Mouse (Mus musculus): ENCODE measurements at regions not wholly inside any gene's neighbourhood (a gene's known extent, or its start where the extent isn't known, plus 50 kb on each side); places are given as distances from the start of the nearest gene placed in this dataset.

GRCm38 (mm10) chr4:100637597-100637996 is 138.9 kb upstream of the Cachd1 start:
- WGBS (ENCODE audit: insufficient replicate concordance): 78% methylated on average over 2 of the region's 2 CpGs
- no peak overlapping the region for H3K9ac ChIP-seq (replicated peaks)
- H3K4me2 ChIP-seq (ENCODE audit: low read depth): no peak overlapping the region
- H3K9me3 ChIP-seq (ENCODE audit: control insufficient read depth, low read length): no peaks in the 10 kb centered on the region
- DNase-seq (ENCODE audit: low read depth in 3 of 3, low spot score in 3 of 3): no peak
- no peak overlapping the region for H3K27ac ChIP-seq
- no peaks in the 10 kb centered on the region for H3K36me3 ChIP-seq (replicated peaks; ENCODE audit: control insufficient read depth, insufficient read depth, low read depth)
- no peaks in the 10 kb centered on the region for H3K27me3 ChIP-seq (ENCODE audit: control insufficient read depth, insufficient read depth, low read length)
- no peak for ATAC-seq (ENCODE audit: insufficient read depth)
- H3K4me3 ChIP-seq (ENCODE audit: insufficient read depth in 1 of 2, low read depth in 2 of 2, low read length in 2 of 2): no peak overlapping the region
- TF ChIP-seq CTCF (IDR thresholded peaks at IDR 0.05; ENCODE audit: low read depth) (no peak), EP300 (IDR thresholded peaks at IDR 0.05; ENCODE audit: low read depth) (no peak)
- no peaks in the 10 kb centered on the region for H3K4me1 ChIP-seq (replicated peaks; ENCODE audit: control insufficient read depth in 2 of 2, insufficient read depth in 2 of 2, low read length in 1 of 2)

GRCm38 (mm10) chr4:100661154-100661553 is 115.3 kb upstream of the Cachd1 start:
- Histone ChIP-seq H3K27ac (no peak overlapping the region), H3K9ac (replicated peaks) (no peak overlapping the region), H3K4me1 (replicated peaks; ENCODE audit: control insufficient read depth in 2 of 2, insufficient read depth in 2 of 2, low read length in 1 of 2) (no peaks in the 10 kb centered on the region), H3K9me3 (ENCODE audit: control insufficient read depth, low read length) (no peaks in the 10 kb centered on the region), H3K4me3 (ENCODE audit: insufficient read depth in 1 of 2, low read depth in 2 of 2, low read length in 2 of 2) (no peak overlapping the region), H3K4me2 (ENCODE audit: low read depth) (no peak overlapping the region), H3K27me3 (ENCODE audit: control insufficient read depth, insufficient read depth, low read length) (no peaks in the 10 kb centered on the region), H3K36me3 (replicated peaks; ENCODE audit: control insufficient read depth, insufficient read depth, low read depth) (no peaks in the 10 kb centered on the region)
- ATAC-seq (ENCODE audit: insufficient read depth) (no peak), DNase-seq (ENCODE audit: low read depth in 3 of 3, low spot score in 3 of 3) (no peak)
- 61% methylated on average over 1 of the region's 1 CpGs for WGBS (ENCODE audit: insufficient replicate concordance)
- no peak for TF ChIP-seq EP300 (IDR thresholded peaks at IDR 0.05; ENCODE audit: low read depth)
- TF ChIP-seq CTCF (IDR thresholded peaks at IDR 0.05; ENCODE audit: low read depth): no peak

- Histone ChIP-seq H3K27me3 (ENCODE audit: control insufficient read depth, insufficient read depth, low read length) (no peaks in the 10 kb centered on the region), H3K4me2 (ENCODE audit: low read depth) (no peak overlapping the region), H3K9me3 (ENCODE audit: control insufficient read depth, low read length) (no peaks in the 10 kb centered on the region), H3K4me3 (ENCODE audit: insufficient read depth in 1 of 2, low read depth in 2 of 2, low read length in 2 of 2) (no peak overlapping the region), H3K36me3 (replicated peaks; ENCODE audit: control insufficient read depth, insufficient read depth, low read depth) (no peaks in the 10 kb centered on the region), H3K4me1 (replicated peaks; ENCODE audit: control insufficient read depth in 2 of 2, insufficient read depth in 2 of 2, low read length in 1 of 2) (no peaks in the 10 kb centered on the region), H3K27ac (no peak overlapping the region), H3K9ac (replicated peaks) (no peak overlapping the region)
- WGBS (ENCODE audit: insufficient replicate concordance): 11% methylated on average over 5 of the region's 5 CpGs
- DNase-seq (ENCODE audit: low read depth in 3 of 3, low spot score in 3 of 3): no peak
- no peak for TF ChIP-seq CTCF (IDR thresholded peaks at IDR 0.05; ENCODE audit: low read depth)
- TF ChIP-seq EP300 (IDR thresholded peaks at IDR 0.05; ENCODE audit: low read depth): no peak
- no peak for ATAC-seq (ENCODE audit: insufficient read depth)
These were observed 111.7 kb upstream of the Cachd1 start for GRCm38 (mm10) chr4:100664619-100665264.

- ATAC-seq (ENCODE audit: insufficient read depth): no peak
- H3K4me1 ChIP-seq (replicated peaks; ENCODE audit: control insufficient read depth in 2 of 2, insufficient read depth in 2 of 2, low read length in 1 of 2): no peaks in the 10 kb centered on the region
- no peak overlapping the region for H3K4me3 ChIP-seq (ENCODE audit: insufficient read depth in 1 of 2, low read depth in 2 of 2, low read length in 2 of 2)
- H3K9me3 ChIP-seq (ENCODE audit: control insufficient read depth, low read length): no peaks in the 10 kb centered on the region
- H3K27ac ChIP-seq: no peak overlapping the region
- DNase-seq (ENCODE audit: low read depth in 3 of 3, low spot score in 3 of 3): no peak
- H3K27me3 ChIP-seq (ENCODE audit: control insufficient read depth, insufficient read depth, low read length): no peaks in the 10 kb centered on the region
- no peaks in the 10 kb centered on the region for H3K36me3 ChIP-seq (replicated peaks; ENCODE audit: control insufficient read depth, insufficient read depth, low read depth)
- no peak overlapping the region for H3K9ac ChIP-seq (replicated peaks)
- TF ChIP-seq EP300 (IDR thresholded peaks at IDR 0.05; ENCODE audit: low read depth): no peak
- no peak for TF ChIP-seq CTCF (IDR thresholded peaks at IDR 0.05; ENCODE audit: low read depth)
- WGBS (ENCODE audit: insufficient replicate concordance): 65% methylated on average over 5 of the region's 5 CpGs
- no peak overlapping the region for H3K4me2 ChIP-seq (ENCODE audit: low read depth)
These were observed 105.9 kb upstream of the Cachd1 start for GRCm38 (mm10) chr4:100670553-100670952.

GRCm38 (mm10) chr4:100674916-100675315 is 101.6 kb upstream of the Cachd1 start:
- WGBS (ENCODE audit: insufficient replicate concordance): 51% methylated on average over 4 of the region's 4 CpGs
- no peak for ATAC-seq (ENCODE audit: insufficient read depth)
- no peak overlapping the region for H3K27ac ChIP-seq

More at GRCm38 (mm10) chr4:100674916-100675315, 101.6 kb upstream of the Cachd1 start:
- H3K36me3 ChIP-seq (replicated peaks; ENCODE audit: control insufficient read depth, insufficient read depth, low read depth): no peaks in the 10 kb centered on the region
- no peaks in the 10 kb centered on the region for H3K4me1 ChIP-seq (replicated peaks; ENCODE audit: control insufficient read depth in 2 of 2, insufficient read depth in 2 of 2, low read length in 1 of 2)
- TF ChIP-seq EP300 (IDR thresholded peaks at IDR 0.05; ENCODE audit: low read depth): no peak
- no peak for TF ChIP-seq CTCF (IDR thresholded peaks at IDR 0.05; ENCODE audit: low read depth)
- no peaks in the 10 kb centered on the region for H3K9me3 ChIP-seq (ENCODE audit: control insufficient read depth, low read length)
- H3K27me3 ChIP-seq (ENCODE audit: control insufficient read depth, insufficient read depth, low read length): no peaks in the 10 kb centered on the region
- H3K9ac ChIP-seq (replicated peaks): no peak overlapping the region
- no peak overlapping the region for H3K4me3 ChIP-seq (ENCODE audit: insufficient read depth in 1 of 2, low read depth in 2 of 2, low read length in 2 of 2)
- H3K4me2 ChIP-seq (ENCODE audit: low read depth): no peak overlapping the region
- DNase-seq (ENCODE audit: low read depth in 3 of 3, low spot score in 3 of 3): no peak

All from liver, embryonic 14.5 days (tissue).